Mouse (Mus musculus): Measurements from ENCODE around the gene Pla2g1b.

GRCm38 (mm10) chr5:115437242-115437944, 28.7 kb upstream of the Pla2g1b start:
- TF ChIP-seq EP300 (IDR thresholded peaks at IDR 0.05; ENCODE audit: low read depth) (no peak), CTCF (IDR thresholded peaks at IDR 0.05; ENCODE audit: low read depth) (no peak)

Measured in heart, postnatal 0 days (tissue).